Mouse (Mus musculus) retina, postnatal 7 days (tissue): Measurements from ENCODE around the gene Smad3.

Experiments
- DNase-seq: peaks from one replicate; pipeline ENCODE4 v3.0.0-alpha.2; 2012; ENCODE audit warnings: low read depth, low spot score

Gene Smad3

GRCm38 (mm10) chr9:63720715-63721114 is 37.1 kb downstream of the Smad3 start:
- DNase-seq, result no peak

GRCm38 (mm10) chr9:63719770-63720440 is 37.9 kb downstream of the Smad3 start:
- no peak for DNase-seq

- DNase-seq, result no peak
Measured at GRCm38 (mm10) chr9:63718735-63719358, 38.9 kb downstream of the Smad3 start.

- no peak for DNase-seq
Measured at GRCm38 (mm10) chr9:63718170-63718569, 39.6 kb downstream of the Smad3 start.

- DNase-seq, result no peak
Measured at GRCm38 (mm10) chr9:63717474-63718005, 40.3 kb downstream of the Smad3 start.

GRCm38 (mm10) chr9:63716150-63717138 is 41.4 kb downstream of the Smad3 start:
- DNase-seq, result no peak

- no peak for DNase-seq
Measured at GRCm38 (mm10) chr9:63714572-63714971, 43.2 kb downstream of the Smad3 start.

- no peak for DNase-seq
Measured at GRCm38 (mm10) chr9:63712838-63713237, 45.0 kb downstream of the Smad3 start.

GRCm38 (mm10) chr9:63711580-63712230 is 46.1 kb downstream of the Smad3 start:
- no peak for DNase-seq

GRCm38 (mm10) chr9:63709857-63710256 is 47.9 kb downstream of the Smad3 start:
- no peak for DNase-seq

- DNase-seq, result no peak
Measured at GRCm38 (mm10) chr9:63709266-63709665, 48.5 kb downstream of the Smad3 start.

- no peak for DNase-seq
Measured at GRCm38 (mm10) chr9:63707816-63708588, 49.8 kb downstream of the Smad3 start.

- DNase-seq, result peak; percentile 4
Measured at GRCm38 (mm10) chr9:63706152-63706733, 51.6 kb downstream of the Smad3 start.

- DNase-seq, result peak; percentile 50
Measured at GRCm38 (mm10) chr9:63704979-63705751, 52.6 kb downstream of the Smad3 start.

GRCm38 (mm10) chr9:63704131-63704530 is 53.7 kb downstream of the Smad3 start:
- DNase-seq, result no peak

GRCm38 (mm10) chr9:63703236-63703785 is 54.5 kb downstream of the Smad3 start:
- DNase-seq, result no peak

- peak; percentile 23 for DNase-seq
Measured at GRCm38 (mm10) chr9:63702502-63703013, 55.2 kb downstream of the Smad3 start.

- no peak for DNase-seq
Measured at GRCm38 (mm10) chr9:63701957-63702309, 55.9 kb downstream of the Smad3 start.
